Mouse (Mus musculus): ENCODE data around the gene Saysd1. TPM values are rescaled to one million over a fixed set of nuclear protein-coding genes. Genes with fewer than 3 reads are reported as not detected.
"Not testable (repeated sequence)": the region's sequence is repeated elsewhere in the genome, so short reads cannot be mapped to it uniquely, and the experiment has no call there.

Saysd1 gene
- total RNA-seq, 2 experiments from 2014 or later, result 2.0 to 2.2 TPM

- no peak for DNase-seq
These were observed 98.5 kb downstream of the Saysd1 start for GRCm38 (mm10) chr14:20039795-20040194.

GRCm38 (mm10) chr14:20032738-20033116 lies 105.6 kb downstream of the Saysd1 start:
- no peak for DNase-seq

- DNase-seq, result no peak
These were observed 106.2 kb downstream of the Saysd1 start for GRCm38 (mm10) chr14:20032016-20032737.

- DNase-seq, result no peak
These were observed 108.7 kb downstream of the Saysd1 start for GRCm38 (mm10) chr14:20029606-20030005.

GRCm38 (mm10) chr14:20027475-20027874 lies 110.9 kb downstream of the Saysd1 start:
- DNase-seq, result not testable (repeated sequence)

Other genes starting within 250 kb of the Saysd1 start
- gene Gng2, start 160.9 kb downstream of the Saysd1 start, total RNA-seq (2021), result 10 to 100 TPM; 18.2 to 18.4 TPM
- 1 to 10 TPM in 1 of 2 experiments, under 1 TPM in 1; 0.99 to 1.9 TPM for gene Kcnk5, start 43.3 kb upstream of the Saysd1 start, total RNA-seq (2021)
- gene Kcnk16, start 130.7 kb upstream of the Saysd1 start, total RNA-seq (2021), result not detected
- 10 to 100 TPM; 21.3 to 22.9 TPM for gene Nudt13, start 156.2 kb upstream of the Saysd1 start, total RNA-seq (2021)
- 10 to 100 TPM; 27.1 to 28.8 TPM for gene Ecd, start 209.6 kb upstream of the Saysd1 start, total RNA-seq (2021)
- 10 to 100 TPM; 17.3 to 22.6 TPM for gene Fam149b, start 209.6 kb upstream of the Saysd1 start, total RNA-seq (2021)

All from gastrocnemius, postnatal 10 days (tissue).